Mouse (Mus musculus) adrenal gland, postnatal 0 days (tissue): ENCODE measurements around the gene Lage3. TPM values are rescaled to one million over a fixed set of nuclear protein-coding genes. Genes with fewer than 3 reads are reported as not detected.

Experiments used
- microRNA-seq: library from miRNA; unstranded; fragments of <30 nt; microRNA quantifications from one replicate; pipeline ENCODE4, GENCODE M21; 2016; ENCODE audit warnings: borderline replicate concordance; ENCODE audit not compliant: insufficient number of aligned reads
- polyA plus RNA-seq: library from polyadenylated mRNA; unstranded; fragments of >200 nt; fragmentation: Nextera tagmentation; extraction: Ambion mirVana; gene quantifications from 2 replicates; pipeline ENCODE4 v1.2.1, GENCODE M21; 2015

Lage3 gene
- polyA plus RNA-seq = 150 and 170 TPM in 2 replicates

DNA sequence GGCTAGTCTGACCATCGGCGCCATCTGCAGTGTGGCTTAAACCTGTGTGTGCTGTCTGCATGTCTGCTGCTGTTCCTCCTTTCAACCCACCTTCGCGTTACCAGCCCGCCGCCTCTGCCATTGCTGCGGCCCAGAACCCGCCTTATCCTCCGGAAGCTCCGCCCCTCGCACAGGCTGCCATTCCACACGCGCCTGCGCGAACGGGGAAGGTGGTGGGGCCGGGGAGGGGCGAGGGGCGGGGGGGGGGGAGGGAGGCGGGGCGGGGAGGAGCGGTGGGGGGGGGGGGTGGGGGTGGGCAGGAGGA is at the start of gene Lage3:
Lage3 (minus strand) TSS at position 152 of the 304 bp plus-strand sequence.

DNA sequence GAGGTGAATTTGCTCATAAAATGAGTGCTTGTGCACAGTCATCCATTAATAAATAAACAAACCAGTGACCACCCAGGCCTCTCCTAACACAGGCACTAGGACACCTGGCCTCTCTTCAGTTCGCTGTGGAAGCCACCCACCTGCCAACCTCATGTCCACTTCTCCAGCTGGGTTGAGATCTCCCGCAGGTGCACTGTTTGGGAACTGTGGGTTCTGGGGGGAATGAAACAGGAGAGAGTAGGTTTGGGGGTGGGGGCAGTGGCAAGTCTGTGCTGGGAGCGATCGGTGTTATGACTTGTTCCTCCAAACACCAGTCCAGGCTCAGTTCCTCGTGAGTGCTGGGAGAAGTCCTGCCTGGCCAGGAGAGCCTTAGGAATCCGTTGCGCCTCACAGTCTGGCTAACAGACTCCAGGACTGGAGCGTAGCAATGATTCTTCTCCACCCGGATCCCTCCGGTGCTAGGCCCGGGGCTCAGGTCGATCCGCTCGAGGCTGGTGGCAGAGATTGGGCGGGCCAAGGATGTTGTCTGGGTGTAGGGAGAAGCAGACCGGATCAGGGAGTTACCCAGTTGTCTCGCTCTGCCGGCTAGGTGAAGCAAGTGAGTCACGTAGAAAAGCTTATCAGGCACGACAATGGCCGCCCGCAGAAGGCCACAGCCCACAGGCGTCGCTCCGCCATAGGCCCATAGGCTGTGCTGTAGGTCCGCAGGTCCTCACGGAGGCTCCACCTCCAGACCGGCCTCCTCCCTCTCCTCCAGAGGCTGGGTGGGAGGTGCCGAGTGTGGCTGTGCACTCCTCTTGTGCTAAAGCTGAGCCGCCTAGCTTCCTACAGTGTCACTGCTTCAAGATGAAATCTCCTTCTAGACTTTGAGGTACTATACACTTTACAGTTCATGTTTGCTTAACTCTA is 39.4 kb upstream of the Lage3 start, which contains the start of the genes Fam3a and Ikbkg:
Fam3a (minus strand) TSS at position 738 of the 909 bp plus-strand sequence.
Ikbkg (plus strand) TSS at position 756 of the 909 bp plus-strand sequence.

DNA sequence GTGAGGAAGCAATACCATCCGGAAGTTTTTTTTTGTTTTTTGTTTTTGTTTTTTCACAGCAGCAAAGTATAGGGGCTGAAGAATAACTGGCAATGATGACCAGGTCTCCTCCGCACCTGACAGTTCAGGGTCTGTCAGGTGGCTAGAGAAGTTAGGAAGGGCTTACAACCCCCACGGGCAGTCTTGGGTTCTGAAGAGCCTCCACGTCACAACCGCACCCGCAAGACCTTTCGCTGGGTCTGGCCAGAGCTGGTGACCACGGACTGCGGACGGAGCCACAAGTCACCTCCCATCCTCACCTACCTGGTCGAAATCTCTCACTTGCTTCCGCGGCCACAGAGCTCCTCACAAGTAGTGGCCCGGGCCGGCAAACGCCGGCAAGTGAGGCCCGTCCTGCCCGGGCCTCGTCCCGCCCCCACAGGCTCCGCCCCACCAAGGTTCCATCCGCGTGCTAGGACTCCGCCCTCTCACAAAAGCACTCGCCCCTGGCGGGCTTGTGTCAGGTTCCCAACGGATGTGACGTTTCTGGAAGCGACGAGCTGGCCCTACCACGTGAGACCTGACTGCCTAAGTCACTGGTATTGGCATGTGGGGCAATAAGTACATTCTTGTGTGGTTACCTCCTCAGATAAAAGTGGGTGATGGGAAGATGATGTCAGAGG is 19.6 kb upstream of the Lage3 start, which contains the start of the genes Ubl4a and Slc10a3:
Ubl4a (minus strand) TSS at position 331 of the 662 bp plus-strand sequence.
Slc10a3 (minus strand) TSS at position 462 of the 662 bp plus-strand sequence.

DNA sequence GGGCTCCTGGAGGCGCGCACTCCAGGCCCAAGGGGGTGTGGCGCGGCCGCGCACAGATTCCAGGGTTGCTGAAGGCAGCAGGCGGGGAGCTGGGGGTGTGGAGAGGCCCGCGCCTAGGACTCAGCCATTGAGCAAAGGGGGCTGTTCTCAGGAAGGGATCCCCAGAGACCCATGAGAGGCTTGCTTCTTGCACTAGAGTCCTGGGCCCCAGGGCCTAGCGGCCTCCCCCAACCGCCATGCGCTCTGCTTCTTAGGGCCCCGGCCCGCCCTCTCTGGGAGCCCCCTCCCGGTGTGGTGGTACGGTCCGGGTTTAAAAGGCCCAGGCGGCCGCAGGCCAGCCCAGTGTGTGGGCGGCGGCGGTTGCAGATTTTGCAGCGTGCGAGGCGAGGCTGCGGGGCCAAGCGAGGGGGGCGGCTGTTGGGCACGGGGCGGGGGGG is 24.7 kb downstream of the Lage3 start, which contains the start of gene Plxna3:
Plxna3 (plus strand) TSS at position 342 of the 437 bp plus-strand sequence.

DNA sequence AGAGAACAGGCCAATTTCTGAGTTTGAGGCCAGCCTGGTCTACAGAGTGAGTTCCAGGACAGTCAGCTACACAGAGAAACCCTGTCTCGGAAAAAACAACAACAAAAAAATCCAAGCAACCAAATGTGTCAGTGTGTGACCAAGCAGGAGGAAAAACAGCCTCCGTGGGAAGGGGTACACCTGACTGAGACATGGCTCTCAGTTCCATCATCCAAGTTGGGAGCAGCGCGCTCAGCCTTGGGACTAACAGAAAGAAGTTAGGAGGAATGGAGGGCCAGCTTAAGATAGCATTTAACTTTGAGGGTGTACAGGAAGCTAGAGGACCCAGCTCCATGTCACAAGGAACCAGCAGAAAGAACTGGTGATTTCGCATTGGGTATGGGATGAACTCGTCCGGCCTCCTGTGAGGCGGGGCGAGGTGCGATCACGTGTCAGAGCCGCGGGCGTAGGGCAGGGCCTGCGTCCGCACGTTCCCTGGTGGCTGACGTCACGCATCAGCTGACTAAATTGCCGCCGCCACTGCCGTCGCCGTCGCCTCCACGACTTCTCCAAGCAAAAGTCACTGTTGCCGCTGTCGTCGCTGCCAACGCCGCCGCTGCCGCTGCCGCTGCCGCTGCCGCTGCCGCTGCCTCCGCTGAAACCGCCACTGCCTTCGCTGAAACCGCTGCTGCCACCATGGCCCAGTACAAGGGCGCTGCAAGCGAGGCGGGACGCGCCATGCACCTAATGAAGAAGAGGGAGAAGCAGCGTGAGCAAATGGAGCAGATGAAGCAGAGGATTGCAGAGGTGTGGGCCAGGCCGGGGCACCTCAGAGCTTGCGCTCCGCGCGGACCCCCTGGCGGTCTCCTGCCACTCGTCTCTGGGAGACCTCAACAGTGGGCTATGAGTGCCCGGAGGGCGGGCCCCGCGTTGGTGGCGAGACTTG is 40.6 kb downstream of the Lage3 start, which contains the start of gene Fam50a:
Fam50a (plus strand) TSS at position 494 of the 925 bp plus-strand sequence.

DNA sequence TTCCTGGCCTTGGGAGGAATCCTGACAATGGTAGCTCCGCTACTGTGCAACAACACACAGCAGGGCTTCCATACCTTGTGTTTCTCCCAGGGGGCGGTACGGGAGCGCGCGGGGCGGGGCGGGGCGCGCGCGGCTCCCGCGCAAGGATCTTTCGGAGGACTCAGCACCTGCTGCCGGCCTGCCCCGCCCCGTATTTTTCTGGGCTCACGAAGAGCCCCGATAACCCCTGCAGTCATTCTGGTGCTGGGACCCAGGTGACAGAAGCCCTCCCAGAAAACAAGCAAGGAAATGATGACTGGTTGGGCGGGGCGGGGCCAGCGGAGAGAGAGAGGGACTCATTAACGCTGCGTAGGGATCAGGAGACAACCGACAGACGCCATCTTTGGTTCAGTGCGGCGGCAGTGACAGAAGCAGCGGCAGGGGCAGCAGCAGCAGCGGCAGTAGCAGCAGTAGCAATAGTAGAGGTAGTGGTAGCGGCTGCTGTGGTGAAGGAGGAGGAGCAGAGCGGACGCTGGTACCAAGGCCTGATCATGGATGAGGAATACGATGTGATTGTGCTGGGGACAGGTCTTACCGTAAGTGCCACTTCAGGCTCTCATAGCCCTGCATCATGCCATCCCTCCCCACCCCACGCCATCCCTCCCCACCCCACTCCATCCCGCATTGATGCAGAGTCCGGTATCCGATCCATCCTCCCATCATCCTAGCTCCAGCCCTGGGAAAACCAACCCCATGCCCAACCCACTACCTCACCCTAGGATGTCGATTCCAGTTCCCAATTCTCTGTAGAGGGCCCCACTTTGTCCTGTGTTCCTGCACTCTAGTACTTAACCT is 48.3 kb downstream of the Lage3 start, which contains the start of gene Gdi1:
Gdi1 (plus strand) TSS at position 132 of the 834 bp plus-strand sequence.

Small RNA genes lying within 50 kb of the gene (microRNA-seq; reads per million reads assigned to microRNA genes)
- 1.8 reads per million for gene Mir7092

Other genes starting within 250 kb of the Lage3 start
- 0.25 TPM in 1 of 2 replicates, not detected in the other for gene Opn1mw, start 226.2 kb downstream of the Lage3 start, polyA plus RNA-seq
- 5.3 and 10.1 TPM in 2 replicates for gene Mecp2, start 218.3 kb downstream of the Lage3 start, polyA plus RNA-seq
- gene Tex28, start 185.8 kb downstream of the Lage3 start, polyA plus RNA-seq = not detected in 2 replicates
- gene Tktl1, start 176.4 kb downstream of the Lage3 start, polyA plus RNA-seq = not detected in 2 replicates
- gene Flna, start 103.8 kb downstream of the Lage3 start, polyA plus RNA-seq = 59.1 and 60.0 TPM in 2 replicates
- 12.4 and 12.5 TPM in 2 replicates for gene Emd, start 98.9 kb downstream of the Lage3 start, polyA plus RNA-seq
- 795 and 803 TPM in 2 replicates for gene Rpl10, start 82.8 kb downstream of the Lage3 start, polyA plus RNA-seq
- gene Taz, start 71.7 kb downstream of the Lage3 start, polyA plus RNA-seq = 63.7 and 108 TPM in 2 replicates
- 19.2 and 21.0 TPM in 2 replicates for gene Dnase1l1, start 71.3 kb downstream of the Lage3 start, polyA plus RNA-seq
- 107 and 140 TPM in 2 replicates for gene Atp6ap1, start 56.5 kb downstream of the Lage3 start, polyA plus RNA-seq
- 158 and 175 TPM in 2 replicates for gene Gdi1, start 48.6 kb downstream of the Lage3 start, polyA plus RNA-seq
- gene Fam50a, start 40.6 kb downstream of the Lage3 start, polyA plus RNA-seq = 38.3 and 51.4 TPM in 2 replicates
- gene Plxna3, start 24.6 kb downstream of the Lage3 start, polyA plus RNA-seq = 4.2 and 6.4 TPM in 2 replicates
- 61.6 and 67.4 TPM in 2 replicates for gene Ubl4a, start 19.6 kb upstream of the Lage3 start, polyA plus RNA-seq
- gene Slc10a3, start 19.7 kb upstream of the Lage3 start, polyA plus RNA-seq = 15.6 and 28.1 TPM in 2 replicates
- 27.4 and 32.8 TPM in 2 replicates for gene Fam3a, start 39.7 kb upstream of the Lage3 start, polyA plus RNA-seq
- 12.7 and 15.7 TPM in 2 replicates for gene Ikbkg, start 39.7 kb upstream of the Lage3 start, polyA plus RNA-seq
- 34.2 and 68.2 TPM in 2 replicates for gene G6pdx, start 75.6 kb upstream of the Lage3 start, polyA plus RNA-seq
- gene Gm6880, start 127.8 kb upstream of the Lage3 start, polyA plus RNA-seq = 0.28 TPM in 1 of 2 replicates, not detected in the other
- not detected in 2 replicates for gene Olfr1326-ps1, start 221.3 kb upstream of the Lage3 start, polyA plus RNA-seq
- gene Olfr1325, start 239.1 kb upstream of the Lage3 start, polyA plus RNA-seq = not detected in 2 replicates